8 mouse cellular contexts compared by ENCODE assay signal in genomic region chr11:62878728-62879127, GRCm38 (mm10). TPM values are rescaled to one million over a fixed set of nuclear protein-coding genes. Genes with fewer than 3 reads are reported as not detected.
DNase-seq lines count a peak whose midpoint lies in the region; ATAC-seq and TF ChIP-seq lines count a peak whose summit lies in the region.

No protein-coding gene starts in this region.

- H3K4me2 ChIP-seq in heart, embryonic 13.5 days = peak overlapping the region; percentile 74
- H3K4me2 ChIP-seq in forebrain, embryonic 15.5 days (replicated peaks) = peak overlapping the region; percentile 70
- peak overlapping the region; percentile 93 for H3K4me2 ChIP-seq in liver, embryonic 16.5 days (ENCODE audit: low read depth, low read length)

- H3K4me3 ChIP-seq in heart, embryonic 13.5 days = peak overlapping the region; percentile 74
- H3K4me3 ChIP-seq in ES-E14 (ENCODE audit: insufficient read depth in 1 of 2, low read depth in 1 of 2, low read length in 2 of 2, poor library complexity in 1 of 2, severe bottlenecking in 1 of 2) = peak overlapping the region; percentile 48 to 85
- H3K4me3 ChIP-seq in forebrain, embryonic 15.5 days = peak overlapping the region; percentile 79
- peak overlapping the region; percentile 80 for H3K4me3 ChIP-seq in liver, embryonic 16.5 days (ENCODE audit: low read depth, low read length)

- DNase-seq in heart, postnatal 25 days (ENCODE audit: low spot score) = no peak
- DNase-seq in ES-E14 (ENCODE audit: low read depth, low spot score) = no peak
- no peak for DNase-seq in embryo, embryonic 11 days
- DNase-seq in spleen, postnatal 14 days (ENCODE audit: low spot score in 2 of 2) = no peak

- no peaks in the 10 kb centered on the region for H3K9me3 ChIP-seq in heart, embryonic 13.5 days
- no peaks in the 10 kb centered on the region for H3K9me3 ChIP-seq in ES-E14 (ENCODE audit: control insufficient read depth, insufficient read depth, low read depth, low read length)
- no peaks in the 10 kb centered on the region for H3K9me3 ChIP-seq in forebrain, embryonic 15.5 days
- no peaks in the 10 kb centered on the region for H3K9me3 ChIP-seq in liver, embryonic 16.5 days (replicated peaks; ENCODE audit: control insufficient read depth, low read length)

- WGBS in heart, embryonic 13.5 days = 26% methylated on average over 9 of the region's 9 CpGs
- 31% methylated on average over 9 of the region's 9 CpGs for WGBS in forebrain, embryonic 15.5 days
- WGBS in liver, embryonic 16.5 days (ENCODE audit: insufficient replicate concordance) = 16% methylated on average over 9 of the region's 9 CpGs

- H3K27ac ChIP-seq in heart, embryonic 13.5 days (replicated peaks) = peak overlapping the region; percentile 62; the same call in 1 of the 2 replicates
- H3K27ac ChIP-seq in ES-E14 (ENCODE audit: insufficient read depth, low read depth, low read length, poor library complexity, severe bottlenecking) = no peak overlapping the region
- no peak overlapping the region; the same call in 1 of the 2 replicates for H3K27ac ChIP-seq in forebrain, embryonic 15.5 days (replicated peaks)
- no peak overlapping the region for H3K27ac ChIP-seq in liver, embryonic 16.5 days (ENCODE audit: low read length)

- in situ Hi-C loops in ES-E14 (cut with MboI; ENCODE audit: low sequenced_read_pairs in 2 of 2, unreplicated experiment in 2 of 2) = no loop called here

- no peaks in the 10 kb centered on the region for H3K27me3 ChIP-seq in heart, embryonic 13.5 days (replicated peaks)
- no peaks in the 10 kb centered on the region for H3K27me3 ChIP-seq in forebrain, embryonic 15.5 days
- no peaks in the 10 kb centered on the region for H3K27me3 ChIP-seq in liver, embryonic 16.5 days (ENCODE audit: control insufficient read depth, insufficient read depth, low read depth, low read length)

- peak overlapping the region; percentile 76 for H3K9ac ChIP-seq in heart, embryonic 13.5 days
- no peak overlapping the region for H3K9ac ChIP-seq in ES-E14 (ENCODE audit: insufficient read depth, low read depth, low read length, poor library complexity, severe bottlenecking)
- peak overlapping the region; percentile 80; the same call in 1 of the 2 replicates for H3K9ac ChIP-seq in forebrain, embryonic 15.5 days (replicated peaks)
- no peak overlapping the region for H3K9ac ChIP-seq in liver, embryonic 16.5 days (ENCODE audit: low read depth, low read length)

- H3K4me1 ChIP-seq in heart, embryonic 13.5 days = peaks cover 12% of the 10 kb centered on the region
- peaks cover 1 to 6% of the 10 kb centered on the region in 2 experiments; a peak in 3 of 4 replicates for H3K4me1 ChIP-seq in ES-E14 (ENCODE audit: control insufficient read depth in 2 of 2, insufficient read depth in 2 of 2, low read length in 2 of 2, poor library complexity in 1 of 2)
- peaks cover 11% of the 10 kb centered on the region; the same call in 1 of the 2 replicates for H3K4me1 ChIP-seq in forebrain, embryonic 15.5 days
- peaks cover 4% of the 10 kb centered on the region for H3K4me1 ChIP-seq in liver, embryonic 16.5 days (ENCODE audit: control insufficient read depth, low read depth, low read length)

- peaks cover 12% of the 10 kb centered on the region for H3K36me3 ChIP-seq in heart, embryonic 13.5 days
- peaks cover 5% of the 10 kb centered on the region for H3K36me3 ChIP-seq in ES-E14 (ENCODE audit: control insufficient read depth, insufficient read depth, low read length, poor library complexity, severe bottlenecking)
- peaks cover 3% of the 10 kb centered on the region; the same call in 1 of the 2 replicates for H3K36me3 ChIP-seq in forebrain, embryonic 15.5 days
- no peaks in the 10 kb centered on the region for H3K36me3 ChIP-seq in liver, embryonic 16.5 days (ENCODE audit: control insufficient read depth, insufficient read depth)

- ATAC-seq in heart, embryonic 13.5 days (ENCODE audit: extremely low read depth, insufficient number of reproducible peaks, low FRiP score, low TSS enrichment) = no peak
- peak; percentile 41 for ATAC-seq in forebrain, embryonic 15.5 days (replicated peaks)
- no peak for ATAC-seq in liver, embryonic 16.5 days (ENCODE audit: low read depth)
- ATAC-seq in activated CD4-positive, CD25-positive, alpha-beta regulatory T cell, adult 4 months = no peak

- intact Hi-C loops in heart, postnatal 25 days (cut with DNase I) = no loop called here

TF ChIP-seq in ES-E14, 5 proteins besides CTCF, POLR2A, EP300 and RAD21:
- TF ChIP-seq CHD2 (IDR thresholded peaks at IDR 0.05; ENCODE audit: low read depth, low read length) (no peak), HCFC1 (IDR thresholded peaks at IDR 0.05; ENCODE audit: borderline replicate concordance, insufficient read depth, low read length) (no peak), ZNF384 (IDR thresholded peaks at IDR 0.05; ENCODE audit: low read depth, low read length) (0 out of 2 replicates have a peak, but pooled peaks have one; percentile 9), MAFK (IDR thresholded peaks at IDR 0.05; ENCODE audit: insufficient read depth, low read depth, low read length) (no peak)

RNA-seq across cellular contexts. Expression of gene Tvp23b, which starts 0.5 kb away (rescaled TPM):
- 47.7 and 52.3 TPM in 2 replicates for polyA plus RNA-seq in heart, embryonic 13.5 days (2015; fragmentation: Nextera tagmentation; extraction: Ambion mirVana)
- total RNA-seq in heart, postnatal 25 days (2021) = 10 to 100 TPM; 20.4 to 23.6 TPM
- 62.5 and 68.5 TPM in 2 replicates for total RNA-seq in ES-E14 (2012; rRNA removed)
- 51.3 and 59.1 TPM in 2 replicates for polyA plus RNA-seq in forebrain, embryonic 15.5 days (2015; fragmentation: Nextera tagmentation; extraction: Ambion mirVana)
- polyA plus RNA-seq in liver, embryonic 16.5 days (2015; fragmentation: Nextera tagmentation; extraction: Ambion mirVana) = 26.1 and 29.7 TPM in 2 replicates
- 10 to 100 TPM; 51.3 to 60.7 TPM for polyA plus RNA-seq in activated CD4-positive, CD25-positive, alpha-beta regulatory T cell, adult 4 months (2017; shearing (Covaris generic))

RNA-seq across cellular contexts. Expression of gene Fbxw10, which starts 31.9 kb away (rescaled TPM):
- 0.13 TPM in 1 of 2 replicates, not detected in the other for polyA plus RNA-seq in heart, embryonic 13.5 days (2015; fragmentation: Nextera tagmentation; extraction: Ambion mirVana)
- under 1 TPM; 0.17 to 0.26 TPM for total RNA-seq in heart, postnatal 25 days (2021)
- total RNA-seq in ES-E14 (2012; rRNA removed) = 0.85 and 1.2 TPM in 2 replicates
- polyA plus RNA-seq in forebrain, embryonic 15.5 days (2015; fragmentation: Nextera tagmentation; extraction: Ambion mirVana) = 0.28 and 0.52 TPM in 2 replicates
- polyA plus RNA-seq in liver, embryonic 16.5 days (2015; fragmentation: Nextera tagmentation; extraction: Ambion mirVana) = 0.09 and 0.18 TPM in 2 replicates
- 1 to 10 TPM; 3.5 to 9.7 TPM for polyA plus RNA-seq in activated CD4-positive, CD25-positive, alpha-beta regulatory T cell, adult 4 months (2017; shearing (Covaris generic))

RNA-seq across cellular contexts. Expression of gene Trim16, which starts 58.7 kb away (rescaled TPM):
- polyA plus RNA-seq in heart, embryonic 13.5 days (2015; fragmentation: Nextera tagmentation; extraction: Ambion mirVana) = 5.7 and 5.8 TPM in 2 replicates
- total RNA-seq in heart, postnatal 25 days (2021) = 1 to 10 TPM; 5.4 to 6.5 TPM
- total RNA-seq in ES-E14 (2012; rRNA removed) = 3.5 and 4.1 TPM in 2 replicates
- polyA plus RNA-seq in forebrain, embryonic 15.5 days (2015; fragmentation: Nextera tagmentation; extraction: Ambion mirVana) = 3.9 TPM in 2 replicates
- 0.77 and 0.83 TPM in 2 replicates for polyA plus RNA-seq in liver, embryonic 16.5 days (2015; fragmentation: Nextera tagmentation; extraction: Ambion mirVana)
- polyA plus RNA-seq in activated CD4-positive, CD25-positive, alpha-beta regulatory T cell, adult 4 months (2017; shearing (Covaris generic)) = 1 to 10 TPM; 2.5 to 7.1 TPM

Comparison
In these comparisons a context has a peak if more than half of its experiments do, and no peak if none do; other contexts are left out.
1. H3K9ac ChIP-seq: peak in heart, embryonic 13.5 days (single experiment) and forebrain, embryonic 15.5 days (single experiment); none in ES-E14 (single experiment) and liver, embryonic 16.5 days (single experiment).
2. Peak in every context shown above with its lines, with median percentiles within 50 percentile points of each other: H3K4me2 ChIP-seq and H3K4me3 ChIP-seq.